Mouse (Mus musculus): Measurements from ENCODE around the gene Myo18b. TPM values are rescaled to one million over a fixed set of nuclear protein-coding genes. Genes with fewer than 3 reads are reported as not detected.

The Myo18b gene
- polyA plus RNA-seq, 1 experiment from 2014 or later, result 9.4 TPM

GRCm38 (mm10) chr5:112768556-112768955, 127.6 kb downstream of the Myo18b start:
- Histone ChIP-seq H3K36me3 (ENCODE audit: control insufficient read depth, insufficient read depth, low read length) (no peaks in the 10 kb centered on the region), H3K4me1 (ENCODE audit: control insufficient read depth, insufficient read depth, low read length) (no peaks in the 10 kb centered on the region), H3K9ac (ENCODE audit: low read depth, low read length) (no peak overlapping the region), H3K4me3 (ENCODE audit: low read depth, low read length) (no peak overlapping the region), H3K27me3 (replicated peaks; ENCODE audit: control insufficient read depth, insufficient read depth, low read length) (no peaks in the 10 kb centered on the region), H3K27ac (replicated peaks; ENCODE audit: low read depth, low read length) (no peak overlapping the region), H3K4me2 (ENCODE audit: low read depth, low read length) (no peak overlapping the region), H3K9me3 (ENCODE audit: control insufficient read depth, low read length) (no peaks in the 10 kb centered on the region)
- no peak for DNase-seq (ENCODE audit: low spot score)
- 93% methylated on average over 5 of the region's 5 CpGs for WGBS
- no peak for ATAC-seq (ENCODE audit: low read depth)

- no peaks in the 10 kb centered on the region for H3K4me1 ChIP-seq (ENCODE audit: control insufficient read depth, insufficient read depth, low read length)
Observed at GRCm38 (mm10) chr5:112761415-112762075, 134.6 kb downstream of the Myo18b start.

GRCm38 (mm10) chr5:112755581-112755980, 140.6 kb downstream of the Myo18b start:
- Histone ChIP-seq H3K4me1 (ENCODE audit: control insufficient read depth, insufficient read depth, low read length) (no peaks in the 10 kb centered on the region), H3K9ac (ENCODE audit: low read depth, low read length) (no peak overlapping the region), H3K4me2 (ENCODE audit: low read depth, low read length) (no peak overlapping the region), H3K27ac (replicated peaks; ENCODE audit: low read depth, low read length) (no peak overlapping the region), H3K9me3 (ENCODE audit: control insufficient read depth, low read length) (no peaks in the 10 kb centered on the region), H3K4me3 (ENCODE audit: low read depth, low read length) (no peak overlapping the region), H3K27me3 (replicated peaks; ENCODE audit: control insufficient read depth, insufficient read depth, low read length) (no peaks in the 10 kb centered on the region), H3K36me3 (ENCODE audit: control insufficient read depth, insufficient read depth, low read length) (no peaks in the 10 kb centered on the region)
- ATAC-seq (ENCODE audit: low read depth), result no peak
- WGBS, result 20% methylated on average over 10 of the region's 10 CpGs
- no peak for DNase-seq (ENCODE audit: low spot score)

More at GRCm38 (mm10) chr5:112761415-112762075, 134.6 kb downstream of the Myo18b start:
- 78% methylated on average over 3 of the region's 3 CpGs for WGBS
- H3K4me3 ChIP-seq (ENCODE audit: low read depth, low read length), result no peak overlapping the region
- DNase-seq (ENCODE audit: low spot score), result no peak
- H3K27me3 ChIP-seq (replicated peaks; ENCODE audit: control insufficient read depth, insufficient read depth, low read length), result no peaks in the 10 kb centered on the region
- H3K36me3 ChIP-seq (ENCODE audit: control insufficient read depth, insufficient read depth, low read length), result no peaks in the 10 kb centered on the region
- no peak overlapping the region for H3K27ac ChIP-seq (replicated peaks; ENCODE audit: low read depth, low read length)
- H3K9ac ChIP-seq (ENCODE audit: low read depth, low read length), result no peak overlapping the region
- H3K9me3 ChIP-seq (ENCODE audit: control insufficient read depth, low read length), result no peaks in the 10 kb centered on the region
- ATAC-seq (ENCODE audit: low read depth), result no peak
- H3K4me2 ChIP-seq (ENCODE audit: low read depth, low read length), result no peak overlapping the region

GRCm38 (mm10) chr5:112749634-112750033, 146.5 kb downstream of the Myo18b start:
- ATAC-seq (ENCODE audit: low read depth), result no peak
- H3K4me2 ChIP-seq (ENCODE audit: low read depth, low read length), result no peak overlapping the region
- H3K27ac ChIP-seq (replicated peaks; ENCODE audit: low read depth, low read length), result no peak overlapping the region
- H3K27me3 ChIP-seq (replicated peaks; ENCODE audit: control insufficient read depth, insufficient read depth, low read length), result no peaks in the 10 kb centered on the region
- H3K9me3 ChIP-seq (ENCODE audit: control insufficient read depth, low read length), result 0 out of 2 replicates have a peak, but pooled peaks cover 6% of the 10 kb centered on the region
- H3K4me3 ChIP-seq (ENCODE audit: low read depth, low read length), result no peak overlapping the region
- H3K4me1 ChIP-seq (ENCODE audit: control insufficient read depth, insufficient read depth, low read length), result no peaks in the 10 kb centered on the region
- H3K36me3 ChIP-seq (ENCODE audit: control insufficient read depth, insufficient read depth, low read length), result no peaks in the 10 kb centered on the region
- no peak overlapping the region for H3K9ac ChIP-seq (ENCODE audit: low read depth, low read length)
- 60% methylated on average over 5 of the region's 5 CpGs for WGBS
- no peak for DNase-seq (ENCODE audit: low spot score)

GRCm38 (mm10) chr5:112748001-112748719, 148.0 kb downstream of the Myo18b start:
- WGBS, result 41% methylated on average over 21 of the region's 21 CpGs
- no peak overlapping the region for H3K4me3 ChIP-seq (ENCODE audit: low read depth, low read length)
- 0 out of 2 replicates have a peak, but pooled peaks cover 6% of the 10 kb centered on the region for H3K9me3 ChIP-seq (ENCODE audit: control insufficient read depth, low read length)
- ATAC-seq (ENCODE audit: low read depth) (no peak), DNase-seq (ENCODE audit: low spot score) (no peak)
- no peak overlapping the region for H3K9ac ChIP-seq (ENCODE audit: low read depth, low read length)
- no peak overlapping the region for H3K4me2 ChIP-seq (ENCODE audit: low read depth, low read length)
- H3K4me1 ChIP-seq (ENCODE audit: control insufficient read depth, insufficient read depth, low read length), result no peaks in the 10 kb centered on the region
- H3K36me3 ChIP-seq (ENCODE audit: control insufficient read depth, insufficient read depth, low read length), result no peaks in the 10 kb centered on the region
- no peak overlapping the region for H3K27ac ChIP-seq (replicated peaks; ENCODE audit: low read depth, low read length)
- H3K27me3 ChIP-seq (replicated peaks; ENCODE audit: control insufficient read depth, insufficient read depth, low read length), result no peaks in the 10 kb centered on the region

- no peak overlapping the region for H3K4me3 ChIP-seq (ENCODE audit: low read depth, low read length)
- DNase-seq (ENCODE audit: low spot score) (peak; percentile 11), ATAC-seq (ENCODE audit: low read depth) (no peak)
- no peak overlapping the region for H3K4me2 ChIP-seq (ENCODE audit: low read depth, low read length)
- H3K27ac ChIP-seq (replicated peaks; ENCODE audit: low read depth, low read length), result no peak overlapping the region
- H3K9me3 ChIP-seq (ENCODE audit: control insufficient read depth, low read length), result 0 out of 2 replicates have a peak, but pooled peaks cover 6% of the 10 kb centered on the region
- 69% methylated on average over 8 of the region's 8 CpGs for WGBS
- H3K9ac ChIP-seq (ENCODE audit: low read depth, low read length), result no peak overlapping the region
- H3K4me1 ChIP-seq (ENCODE audit: control insufficient read depth, insufficient read depth, low read length), result no peaks in the 10 kb centered on the region
- no peaks in the 10 kb centered on the region for H3K36me3 ChIP-seq (ENCODE audit: control insufficient read depth, insufficient read depth, low read length)
- H3K27me3 ChIP-seq (replicated peaks; ENCODE audit: control insufficient read depth, insufficient read depth, low read length), result no peaks in the 10 kb centered on the region
Observed at GRCm38 (mm10) chr5:112747306-112747930, 148.7 kb downstream of the Myo18b start.

GRCm38 (mm10) chr5:112745176-112745575, 151.0 kb downstream of the Myo18b start:
- Histone ChIP-seq H3K4me1 (ENCODE audit: control insufficient read depth, insufficient read depth, low read length) (no peaks in the 10 kb centered on the region), H3K9me3 (ENCODE audit: control insufficient read depth, low read length) (0 out of 2 replicates have a peak, but pooled peaks cover 6% of the 10 kb centered on the region), H3K9ac (ENCODE audit: low read depth, low read length) (no peak overlapping the region), H3K27ac (replicated peaks; ENCODE audit: low read depth, low read length) (no peak overlapping the region), H3K4me2 (ENCODE audit: low read depth, low read length) (no peak overlapping the region), H3K4me3 (ENCODE audit: low read depth, low read length) (no peak overlapping the region), H3K36me3 (ENCODE audit: control insufficient read depth, insufficient read depth, low read length) (no peaks in the 10 kb centered on the region), H3K27me3 (replicated peaks; ENCODE audit: control insufficient read depth, insufficient read depth, low read length) (no peaks in the 10 kb centered on the region)
- WGBS, result 77% methylated on average over 6 of the region's 6 CpGs
- DNase-seq (ENCODE audit: low spot score), result no peak
- ATAC-seq (ENCODE audit: low read depth), result no peak

- WGBS, result 85% methylated on average over 11 of the region's 11 CpGs
- Histone ChIP-seq H3K27ac (replicated peaks; ENCODE audit: low read depth, low read length) (no peak overlapping the region), H3K27me3 (replicated peaks; ENCODE audit: control insufficient read depth, insufficient read depth, low read length) (no peaks in the 10 kb centered on the region), H3K4me3 (ENCODE audit: low read depth, low read length) (no peak overlapping the region), H3K36me3 (ENCODE audit: control insufficient read depth, insufficient read depth, low read length) (no peaks in the 10 kb centered on the region), H3K9me3 (ENCODE audit: control insufficient read depth, low read length) (0 out of 2 replicates have a peak, but pooled peaks cover 6% of the 10 kb centered on the region), H3K9ac (ENCODE audit: low read depth, low read length) (no peak overlapping the region), H3K4me2 (ENCODE audit: low read depth, low read length) (no peak overlapping the region), H3K4me1 (ENCODE audit: control insufficient read depth, insufficient read depth, low read length) (no peaks in the 10 kb centered on the region)
- no peak for ATAC-seq (ENCODE audit: low read depth)
- no peak for DNase-seq (ENCODE audit: low spot score)
Observed at GRCm38 (mm10) chr5:112744571-112744970, 151.6 kb downstream of the Myo18b start.
